Mouse (Mus musculus): ENCODE measurements at regions not wholly inside any gene's neighbourhood (a gene's known extent, or its start where the extent isn't known, plus 50 kb on each side); places are given as distances from the start of the nearest gene placed in this dataset.

- DNase-seq, result no peak
Observed at GRCm38 (mm10) chr3:147963698-147964476, 1026.5 kb downstream of the Adgrl2 start.

DNA sequence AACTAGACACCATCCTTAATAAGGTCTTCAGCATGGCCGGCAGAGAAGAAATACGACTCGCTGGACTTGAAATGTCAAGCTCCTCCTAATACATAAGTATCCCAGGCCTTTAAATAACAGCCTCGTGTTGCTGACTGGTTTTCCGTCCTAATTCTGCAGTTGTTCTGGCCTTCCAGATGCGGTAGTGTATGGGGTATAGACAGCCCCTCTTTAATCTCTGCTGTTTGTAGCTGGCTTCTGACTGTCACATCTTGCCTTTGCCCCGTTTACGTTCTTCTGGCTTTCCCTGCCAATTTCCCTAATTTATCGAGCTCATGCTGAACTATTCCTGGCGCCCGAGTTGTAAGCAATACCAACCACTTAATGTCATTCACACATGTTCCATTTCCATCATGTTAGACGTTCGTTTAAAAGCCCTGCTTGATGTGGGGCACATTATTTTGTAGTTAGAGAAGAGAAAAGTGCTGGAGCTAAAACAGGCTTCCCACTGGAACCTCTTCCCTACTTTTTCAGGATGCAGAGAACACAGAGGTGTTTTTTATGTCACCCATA is 1042.2 kb downstream of the Adgrl2 start:
- DNase-seq, result no peak

- no peak for DNase-seq
Observed at GRCm38 (mm10) chr3:147943314-147943713, 1047.0 kb downstream of the Adgrl2 start.

- peak; percentile 7 for DNase-seq
Observed at GRCm38 (mm10) chr3:147930811-147931251, 1059.5 kb downstream of the Adgrl2 start.

- no peak for DNase-seq
Observed at GRCm38 (mm10) chr3:147920181-147920580, 1068.0 kb downstream of the Ttll7 start.

- DNase-seq, result no peak
Observed at GRCm38 (mm10) chr3:147919701-147920100, 1067.5 kb downstream of the Ttll7 start.

DNA sequence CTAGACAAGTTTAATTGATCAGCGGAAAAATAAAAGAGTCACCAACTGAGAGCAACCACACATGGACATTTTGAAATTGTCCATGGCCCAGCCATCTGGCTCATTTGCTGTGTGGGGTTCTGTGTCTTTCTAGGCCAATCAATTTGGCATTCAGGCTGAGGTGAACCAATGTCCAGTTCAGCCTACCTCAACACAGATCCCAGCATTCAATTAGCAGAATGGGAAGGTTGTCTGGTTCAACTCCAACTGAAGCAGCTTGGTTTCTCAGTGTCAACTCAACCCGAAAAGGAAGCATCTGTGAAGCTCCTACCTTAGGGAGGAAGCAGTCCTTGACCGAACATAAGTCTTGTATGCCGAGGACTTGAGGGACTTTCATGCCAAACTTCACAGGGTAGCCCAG is 1067.0 kb downstream of the Ttll7 start:
- no peak for DNase-seq

DNA sequence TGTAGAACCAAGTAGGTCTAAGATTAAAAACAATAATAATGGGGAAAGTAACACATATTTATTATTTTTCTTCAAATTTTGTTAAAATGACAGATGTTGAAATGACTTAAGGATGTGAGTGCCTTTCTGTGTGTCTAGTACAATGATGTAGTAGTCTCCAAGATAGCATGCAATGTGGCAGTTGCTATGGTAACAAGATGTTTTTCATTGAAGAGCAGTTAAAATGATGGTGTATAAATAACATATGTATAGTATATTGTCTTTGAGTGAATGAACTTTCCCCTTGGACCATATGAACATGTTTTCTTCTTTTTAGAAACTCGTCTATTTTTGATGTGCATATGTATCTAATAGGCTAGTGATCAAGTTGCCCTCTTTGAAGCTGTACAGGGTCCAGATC is 1044.6 kb downstream of the Ttll7 start:
- DNase-seq, result no peak

DNA sequence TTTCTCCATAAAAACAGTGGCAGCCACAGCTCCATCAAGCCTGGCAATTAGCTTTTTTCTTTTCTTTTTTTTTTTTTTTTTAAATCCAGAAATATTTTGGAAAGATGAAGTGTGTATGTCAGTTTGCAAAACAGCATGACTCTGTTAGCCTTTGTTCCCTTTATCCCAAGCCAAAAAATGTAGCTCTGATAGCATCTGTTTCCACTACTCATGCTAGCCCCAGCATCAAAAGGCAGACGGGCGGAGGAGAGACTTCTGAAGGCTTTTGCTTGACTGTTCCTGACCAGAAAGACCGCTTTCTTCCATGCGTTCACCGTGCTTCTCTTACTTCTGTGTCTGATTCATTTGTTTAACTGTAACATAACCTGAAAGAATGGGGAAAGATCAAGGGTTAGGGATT is 1039.5 kb downstream of the Ttll7 start:
- DNase-seq, result no peak

DNA sequence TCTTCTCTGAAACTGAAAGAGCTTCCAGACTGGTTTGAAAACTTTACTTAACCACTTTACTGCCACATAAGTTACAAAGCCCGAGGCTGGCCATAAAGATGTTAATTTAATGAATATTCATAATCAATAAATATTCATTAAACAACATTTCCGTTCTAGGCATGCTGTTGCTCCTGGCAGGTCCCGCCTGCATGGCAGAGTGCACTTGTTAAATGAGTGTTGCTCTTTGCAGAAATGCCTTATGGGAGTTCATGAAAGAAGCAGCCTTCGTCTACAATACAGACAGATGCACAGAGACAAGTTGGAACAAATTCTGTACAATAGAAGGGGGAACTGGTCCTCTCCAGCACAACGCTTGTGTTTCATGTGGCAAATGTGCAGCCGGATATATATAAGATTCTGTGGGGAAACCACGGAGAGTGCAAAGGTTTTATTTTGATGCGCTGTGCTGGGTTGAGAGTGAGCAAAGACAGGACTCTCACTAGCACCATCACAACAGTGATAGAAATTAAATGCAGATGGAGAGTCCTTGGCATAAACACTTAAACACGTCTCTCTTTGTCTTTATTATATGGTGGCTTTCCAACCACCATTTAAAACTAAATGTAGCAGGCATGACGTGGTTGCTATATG is 1034.2 kb downstream of the Ttll7 start:
- no peak for DNase-seq

DNA sequence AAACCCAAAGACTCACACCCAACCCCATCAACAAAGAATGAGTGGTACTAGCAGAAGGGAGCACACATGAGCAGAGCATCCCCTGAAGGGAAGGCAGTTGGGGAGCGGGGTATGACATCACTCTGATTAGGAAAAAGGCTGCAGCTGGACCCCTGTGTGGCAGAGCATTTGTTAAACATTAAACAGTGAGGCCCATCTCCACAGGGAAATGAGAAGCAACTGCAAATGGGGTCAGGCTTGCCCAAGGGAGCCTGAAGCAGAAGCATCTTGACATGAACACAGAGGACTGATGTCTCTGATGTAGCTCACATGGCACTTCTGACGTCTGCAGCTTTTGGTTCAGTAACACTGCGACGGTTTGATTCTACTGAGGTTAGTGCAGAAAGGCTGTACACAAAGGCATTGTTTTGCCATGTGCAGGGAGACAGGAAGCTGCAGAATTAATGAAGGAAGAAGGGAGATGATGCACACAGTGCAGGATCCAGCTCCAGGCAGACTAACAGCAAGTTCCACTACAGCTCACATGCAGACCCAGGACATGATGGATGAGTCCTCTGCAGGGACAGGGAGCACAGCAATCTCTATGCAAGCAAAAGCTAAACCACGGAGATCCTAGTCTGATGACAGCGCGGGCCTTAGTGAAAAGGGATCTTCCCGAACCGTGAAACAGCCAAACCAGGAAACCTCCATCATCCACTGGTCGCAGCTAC is 1030.9 kb downstream of the Ttll7 start:
- no peak for DNase-seq

- DNase-seq, result no peak
Observed at GRCm38 (mm10) chr3:147878690-147879089, 1026.5 kb downstream of the Ttll7 start.

DNA sequence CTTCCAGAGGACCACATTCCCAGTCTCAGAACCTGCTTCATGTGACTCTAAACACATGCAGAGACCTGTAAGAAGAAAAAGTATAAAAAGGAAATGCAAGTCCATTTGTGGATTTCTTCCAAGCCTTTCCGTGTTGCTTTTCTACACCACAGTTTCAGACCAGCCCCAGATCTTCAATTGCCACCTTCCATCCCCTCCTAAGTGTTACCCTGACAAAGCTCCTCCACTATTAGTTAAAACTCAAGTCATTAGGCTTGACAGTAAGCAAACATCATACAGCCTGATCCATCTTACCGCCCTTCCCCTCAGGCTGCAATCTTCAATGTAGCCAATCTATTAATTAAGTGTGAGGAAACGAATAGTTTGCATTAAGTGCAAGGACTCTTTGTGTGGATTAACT is 1016.1 kb downstream of the Ttll7 start:
- no peak for DNase-seq

DNA sequence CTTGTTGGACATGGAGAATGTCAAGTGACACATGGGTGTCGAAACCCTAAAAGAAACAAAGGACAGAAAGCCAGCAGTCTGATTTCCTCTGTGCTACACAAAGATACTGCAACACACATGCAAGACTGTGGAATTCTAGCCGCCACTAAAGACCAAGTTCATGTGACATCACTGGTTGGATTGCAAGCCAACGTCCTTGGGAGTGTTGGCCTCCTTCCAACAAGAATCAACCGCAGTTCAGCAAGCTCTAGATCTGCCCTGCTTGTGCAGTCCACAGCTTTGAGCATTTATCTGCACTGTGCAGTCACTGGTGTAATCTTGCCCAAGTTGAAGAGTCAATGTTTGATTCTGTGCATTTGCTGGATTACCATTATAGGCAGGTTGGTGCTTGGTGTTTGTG is 1001.2 kb downstream of the Ttll7 start:
- no peak for DNase-seq

GRCm38 (mm10) chr3:147852830-147853229 is 1000.7 kb downstream of the Ttll7 start:
- no peak for DNase-seq

- DNase-seq, result no peak
Observed at GRCm38 (mm10) chr3:147841357-147841756, 989.2 kb downstream of the Ttll7 start.

DNA sequence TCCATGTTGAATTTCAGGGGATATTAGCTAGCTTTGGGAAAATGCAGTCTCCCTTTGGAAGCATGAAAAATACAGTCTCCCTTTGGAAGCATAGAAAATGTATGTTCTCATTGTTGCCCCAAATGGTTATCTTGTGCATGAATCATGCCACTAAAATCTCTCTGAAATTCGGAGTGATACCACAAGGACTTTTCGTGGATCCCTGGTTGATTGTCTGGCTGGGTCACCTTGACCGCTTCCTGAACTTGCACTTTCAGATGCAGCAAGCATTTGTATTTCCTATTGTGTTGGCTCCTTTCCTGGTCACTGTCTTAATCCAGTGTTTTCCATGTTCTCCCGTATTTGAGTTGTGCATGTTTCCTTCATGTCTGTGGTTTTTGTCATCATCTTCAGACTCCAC is 986.6 kb downstream of the Ttll7 start:
- no peak for DNase-seq

GRCm38 (mm10) chr3:147835716-147836115 is 983.5 kb downstream of the Ttll7 start:
- no peak for DNase-seq

DNA sequence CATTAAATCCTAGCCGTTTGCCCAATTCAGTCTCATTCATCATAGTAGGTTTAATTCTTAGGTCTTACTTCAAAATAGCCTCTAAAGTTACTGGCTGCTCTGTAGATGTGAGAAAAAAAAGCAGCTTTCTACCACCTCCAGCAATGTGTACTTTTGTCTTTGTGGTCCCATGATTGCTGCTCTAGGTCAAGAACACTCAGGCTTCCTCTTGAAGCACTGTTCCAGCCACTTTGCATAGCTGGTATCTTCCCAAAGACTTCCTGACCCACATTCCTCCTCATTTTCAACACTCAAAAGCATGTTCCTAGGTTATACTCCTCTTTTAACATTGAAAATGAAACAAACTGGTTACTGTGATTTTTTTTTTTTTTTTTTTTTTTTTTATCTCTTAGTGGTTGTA is 973.2 kb downstream of the Ttll7 start:
- DNase-seq, result no peak

- DNase-seq, result no peak
Observed at GRCm38 (mm10) chr3:147824451-147824850, 972.3 kb downstream of the Ttll7 start.

DNA sequence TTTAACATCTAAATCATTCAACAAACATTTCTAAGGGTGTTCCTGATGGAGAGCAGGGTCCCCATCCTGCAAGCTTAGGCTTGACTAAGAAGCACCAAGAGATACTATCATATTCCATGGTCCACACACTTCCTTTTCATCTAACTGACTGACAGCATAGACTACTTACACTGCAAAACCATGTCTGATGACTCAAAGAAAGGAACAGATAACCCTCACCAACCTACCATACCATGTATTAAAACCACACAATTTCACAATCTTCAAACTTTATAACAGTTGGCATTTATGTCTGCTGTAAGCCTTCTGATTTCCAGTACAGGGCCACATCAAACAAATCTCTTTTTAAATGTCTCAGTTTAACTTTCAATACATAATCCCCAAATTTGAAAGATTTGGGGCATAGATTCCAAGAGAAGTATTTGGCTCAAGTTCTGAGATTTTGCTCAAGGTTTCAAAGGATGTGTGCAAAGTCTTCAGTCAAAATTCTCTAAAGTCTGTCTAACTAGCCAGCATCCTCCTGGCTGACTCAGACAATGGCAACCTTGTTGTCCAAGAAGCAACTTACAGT is 962.0 kb downstream of the Ttll7 start:
- DNase-seq, result no peak

GRCm38 (mm10) chr3:147802546-147802945 is 950.4 kb downstream of the Ttll7 start:
- DNase-seq, result no peak

DNA sequence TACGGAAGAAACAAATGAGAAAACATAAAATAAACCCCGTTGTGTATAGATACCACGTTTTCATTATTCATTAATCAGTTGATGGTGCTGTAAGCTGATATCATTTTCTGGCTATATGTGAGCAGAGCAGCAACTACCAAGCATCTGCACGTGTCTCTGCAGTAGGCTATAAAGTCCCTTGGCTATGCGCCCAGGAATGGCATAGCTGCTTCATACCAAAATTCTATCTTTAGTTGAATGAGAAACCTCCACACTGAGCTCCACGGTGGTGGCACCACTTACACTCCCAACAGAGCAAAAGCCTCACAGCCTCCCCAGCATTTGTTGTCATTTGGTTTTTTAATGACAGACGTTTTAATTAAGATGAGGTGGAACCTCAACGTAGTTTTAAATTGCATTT is 944.4 kb downstream of the Ttll7 start:
- DNase-seq, result peak; percentile 5
